Mouse (Mus musculus) left cerebral cortex, postnatal 4 days (tissue): Measurements from ENCODE around the gene Tent4a. TPM values are rescaled to one million over a fixed set of nuclear protein-coding genes. Genes with fewer than 3 reads are reported as not detected.
A peak's percentile ranks its signal among the peaks of the same experiment; 100 is the strongest.

ENCODE experiments used
- DNase-seq: peaks from one replicate; pipeline ENCODE4 v3.0.0-alpha.2; 2022
- intact Hi-C: fragments of 180-260 bp; cut with DNase I; formaldehyde crosslinking; loops from one replicate; pipeline ENCODE4 v1.15.1; 2025
- total RNA-seq, 2 experiments: library from RNA; stranded (reverse); gene quantifications; 2 replicates each; pipeline ENCODE4 v1.2.3; 2021

Gene Tent4a
- total RNA-seq, 2 experiments from 2014 or later: 49.2 to 49.7 TPM

- intact Hi-C loops: no loop called here
- DNase-seq: peak; percentile 36
Measured at GRCm38 (mm10) chr13:69485326-69485725, 49.1 kb downstream of the Tent4a start.

DNA sequence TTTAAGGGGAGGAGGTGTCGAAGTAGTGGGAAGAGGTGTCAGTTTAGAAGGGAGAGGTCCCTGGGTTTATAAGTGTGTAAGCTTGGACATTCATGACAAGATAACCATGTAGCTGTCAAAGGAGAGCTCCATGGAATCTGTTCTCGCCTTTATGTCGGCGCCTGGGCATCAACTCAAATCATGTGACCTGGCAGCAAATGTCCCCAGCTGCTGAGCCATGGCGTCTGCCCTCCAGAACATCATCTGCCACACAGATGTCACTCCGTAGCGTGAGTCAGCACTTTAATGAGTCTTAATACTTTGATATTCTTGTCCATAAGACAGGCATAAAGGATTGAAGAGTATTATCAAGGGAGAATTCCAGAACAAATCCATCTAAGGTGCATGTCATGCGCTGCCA is 51.7 kb downstream of the Tent4a start:
- intact Hi-C loops: loop anchor here (5.0 kb wide), 1 partner anchor 885 kb away; the partner anchor contains the start of gene 1700001L19Rik
- peak; percentile 66 for DNase-seq

DNA sequence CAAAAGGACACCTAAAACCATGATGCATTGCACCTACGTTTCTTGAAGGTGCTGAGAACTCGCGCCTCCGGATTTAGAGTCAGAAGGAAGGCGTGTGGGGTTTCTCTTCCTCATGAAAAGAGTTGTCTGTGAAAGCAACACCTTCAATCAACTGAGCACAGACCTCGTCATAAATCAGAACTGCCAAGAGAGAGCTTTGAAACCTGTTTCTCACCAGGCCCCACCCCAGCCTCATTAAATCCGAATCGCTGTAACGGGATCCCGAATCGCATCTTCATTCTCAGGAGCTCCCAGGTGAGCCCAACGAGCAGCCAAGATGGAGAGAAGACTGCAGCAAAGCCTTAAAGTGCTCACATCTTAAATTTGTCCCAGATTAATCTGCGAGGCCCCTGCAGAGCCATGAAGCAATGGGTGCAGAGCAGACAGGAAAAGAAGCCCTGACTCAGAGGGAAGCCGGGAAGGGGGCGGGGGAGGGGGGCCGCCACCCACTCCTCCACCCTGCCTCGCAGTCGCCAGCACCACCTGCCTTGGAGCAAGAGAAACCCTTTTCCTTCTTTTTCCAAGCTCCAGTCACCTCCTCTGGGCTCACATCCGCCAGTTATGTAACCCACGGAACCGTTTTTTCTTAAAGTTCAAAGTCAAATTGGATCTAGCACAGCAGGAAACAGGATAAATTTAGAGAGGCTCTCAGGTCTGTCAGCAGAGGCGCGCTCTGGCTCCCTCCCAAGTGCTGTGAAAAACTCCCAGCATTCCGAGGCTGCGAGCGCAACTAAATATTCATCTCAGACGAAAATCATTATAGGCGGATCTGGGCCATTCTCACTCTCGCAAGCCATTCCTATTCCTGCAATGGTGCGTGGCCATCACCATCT is 52.5 kb downstream of the Tent4a start:
- intact Hi-C loops: loop anchor here (5.0 kb wide), 1 partner anchor 885 kb away; the partner anchor contains the start of gene 1700001L19Rik
- DNase-seq: peak; percentile 49

DNA sequence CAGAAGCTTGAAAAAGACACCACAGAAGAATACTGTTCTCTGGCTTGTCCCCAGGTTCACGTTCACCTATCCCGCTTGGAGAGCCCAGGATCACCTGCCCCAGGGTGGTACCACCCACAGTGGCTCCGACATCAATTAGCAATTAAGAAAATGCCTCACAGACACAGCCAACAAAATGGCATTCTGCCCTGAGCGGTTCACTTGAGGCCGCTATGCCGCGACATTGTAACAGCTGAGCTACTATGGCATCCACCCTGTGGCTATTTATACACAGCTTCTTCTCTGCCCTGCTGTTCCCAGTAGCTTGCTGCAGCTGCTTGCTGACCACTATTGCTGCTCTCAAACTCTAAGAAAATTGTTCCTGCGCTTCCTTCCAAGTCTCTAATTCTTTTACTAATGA is 53.4 kb downstream of the Tent4a start:
- intact Hi-C loops: loop anchor here (5.0 kb wide), 1 partner anchor 884 kb away; the partner anchor contains the start of gene 1700001L19Rik
- peak; percentile 37 for DNase-seq

DNA sequence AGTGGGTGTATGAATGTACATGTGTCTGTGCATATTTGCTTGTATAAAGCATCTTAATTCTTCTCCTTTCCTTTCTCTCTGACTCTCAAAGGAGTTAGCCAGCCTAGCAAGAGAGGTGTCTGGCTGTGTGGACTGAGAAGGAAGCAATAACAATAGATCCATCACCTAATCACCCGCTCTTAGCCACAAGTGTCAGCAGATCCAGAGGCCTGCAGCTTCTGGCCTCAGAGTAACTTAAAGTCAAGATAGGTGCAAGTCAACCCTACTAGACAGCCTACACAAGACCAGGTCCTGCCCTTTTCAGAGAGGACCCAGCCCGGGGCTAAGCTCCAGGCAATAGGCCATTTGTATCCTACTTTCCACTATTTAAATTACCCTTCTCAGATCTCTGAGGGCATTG is 54.5 kb downstream of the Tent4a start:
- intact Hi-C loops: loop anchor here (5.0 kb wide), 1 partner anchor 883 kb away; the partner anchor contains the start of gene 1700001L19Rik
- DNase-seq: no peak

- DNase-seq: no peak
- intact Hi-C loops: no loop called here
Measured at GRCm38 (mm10) chr13:69478703-69479102, 55.7 kb downstream of the Tent4a start.

GRCm38 (mm10) chr13:69460635-69461465 is 73.6 kb downstream of the Tent4a start:
- peak; percentile 47 for DNase-seq
- intact Hi-C loops: loop anchor here (2.0 to 5.0 kb wide), 2 partner anchors 458 to 859 kb away; no protein-coding TSS in a partner anchor

- intact Hi-C loops: loop anchor here (2.0 to 5.0 kb wide), 2 partner anchors 457 to 858 kb away; no protein-coding TSS in a partner anchor
- peak; percentile 77 for DNase-seq
Measured at GRCm38 (mm10) chr13:69459657-69460458, 74.6 kb downstream of the Tent4a start.

- no peak for DNase-seq
- intact Hi-C loops: no loop called here
Measured at GRCm38 (mm10) chr13:69458891-69459290, 75.5 kb downstream of the Tent4a start.

DNA sequence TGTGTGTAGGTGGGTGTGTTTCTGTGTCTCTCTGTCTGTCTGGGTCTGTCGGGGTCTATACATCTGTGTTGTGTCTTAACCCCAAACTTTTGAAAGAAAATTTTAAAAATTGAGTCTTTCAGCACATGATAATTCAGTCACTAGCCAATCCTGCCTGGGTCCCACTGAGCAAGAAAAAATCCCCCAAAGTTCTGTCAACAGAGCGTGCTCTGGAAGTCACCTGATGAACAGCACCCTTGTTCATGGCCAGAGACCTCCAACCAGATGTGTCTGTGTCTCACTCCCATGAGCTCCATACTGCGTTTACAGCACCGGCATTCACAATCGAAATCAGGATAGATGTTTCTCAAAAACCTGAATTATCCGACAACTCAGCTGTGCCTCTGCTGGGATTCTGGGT is 76.0 kb downstream of the Tent4a start:
- DNase-seq: no peak
- intact Hi-C loops: no loop called here

DNA sequence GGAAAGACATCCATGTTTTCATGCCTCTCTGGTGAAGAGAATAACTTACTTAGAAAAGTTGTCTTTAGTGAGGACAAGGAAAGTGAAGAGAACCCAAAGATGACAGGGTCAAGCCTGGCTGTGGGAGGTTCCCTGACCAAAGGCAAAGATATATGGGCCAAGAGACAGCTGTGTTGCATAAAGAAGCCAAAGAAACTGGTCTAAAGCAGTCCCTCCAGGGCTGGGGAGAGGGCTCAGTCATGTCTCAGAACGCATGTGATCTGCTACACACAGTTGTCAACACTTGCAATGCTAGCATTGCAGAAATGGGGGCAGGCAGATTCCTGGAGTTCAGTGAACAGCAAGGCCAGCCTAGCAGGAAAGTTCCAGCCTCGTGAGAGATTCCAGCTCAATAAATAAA is 77.3 kb downstream of the Tent4a start:
- intact Hi-C loops: no loop called here
- DNase-seq: no peak

- intact Hi-C loops: no loop called here
- DNase-seq: no peak
Measured at GRCm38 (mm10) chr13:69456641-69457040, 77.8 kb downstream of the Tent4a start.

GRCm38 (mm10) chr13:69455476-69456175 is 78.8 kb downstream of the Tent4a start:
- intact Hi-C loops: no loop called here
- no peak for DNase-seq

Other genes with a start within 250 kb of the Tent4a start
- 10 to 100 TPM; 84.5 to 89.7 TPM for gene Nsun2, start 871 bp downstream of the Tent4a start, total RNA-seq
- gene Srd5a1, start 76.8 kb upstream of the Tent4a start, total RNA-seq: 10 to 100 TPM; 16.5 to 18.9 TPM
- gene Ube2ql1, start 205.3 kb upstream of the Tent4a start, total RNA-seq: 100 to 1,000 TPM; 180 TPM